Mouse (Mus musculus) neural tube, embryonic 12.5 days (tissue): ENCODE data around the gene Kif22. TPM values are rescaled to one million over a fixed set of nuclear protein-coding genes. Genes with fewer than 3 reads are reported as not detected.

Source experiments
- ATAC-seq: fragments of 200-750 bp; cut with Nextera tagmentation; 2 replicates; pipeline ENCODE4 v1.8.0; 2017; ENCODE audit warnings: low read depth, mild to moderate bottlenecking, moderate TSS enrichment, moderate library complexity; ENCODE audit not compliant: low FRiP score
- H3K27ac ChIP-seq: fragments of 300-500 bp; sonication (generic); 2 replicates; pipeline ENCODE4 v1.5.1; 2016
- H3K27me3 ChIP-seq: fragments of 300-500 bp; sonication (generic); replicated peaks from 2 replicates; pipeline ENCODE4 v1.6.1; 2016; ENCODE audit warnings: mild to moderate bottlenecking
- H3K36me3 ChIP-seq: fragments of 300-500 bp; sonication (generic); 2 replicates; pipeline ENCODE4 v1.6.1; 2016; ENCODE audit warnings: mild to moderate bottlenecking
- H3K4me1 ChIP-seq: fragments of 300-500 bp; sonication (generic); 2 replicates; pipeline ENCODE4 v1.6.1; 2016
- H3K4me2 ChIP-seq: fragments of 300-500 bp; sonication (generic); replicated peaks from 2 replicates; pipeline ENCODE4 v1.6.1; 2016; ENCODE audit warnings: mild to moderate bottlenecking
- H3K4me3 ChIP-seq: fragments of 300-500 bp; sonication (generic); 2 replicates; pipeline ENCODE4 v1.5.1; 2016
- H3K9ac ChIP-seq: fragments of 300-500 bp; sonication (generic); 2 replicates; pipeline ENCODE4 v1.6.1; 2016; ENCODE audit warnings: mild to moderate bottlenecking
- H3K9me3 ChIP-seq: fragments of 300-500 bp; sonication (generic); 2 replicates; pipeline ENCODE4 v1.6.1; 2016; ENCODE audit warnings: mild to moderate bottlenecking
- WGBS: fragments of 180-500 bp; shearing (Covaris S2); methylation state at CpG from one replicate; pipeline ENCODE4 v1.1.7; 2016; 5-methylcytosine and 5-hydroxymethylcytosine counted together
- polyA plus RNA-seq: library from polyadenylated mRNA; unstranded; fragments of >200 nt; fragmentation: Nextera tagmentation; extraction: Ambion mirVana; gene quantifications from 2 replicates; pipeline ENCODE4 v1.2.1, GENCODE M21; 2016

Gene Kif22
- polyA plus RNA-seq, 1 experiment from 2014 or later: 93.0 TPM

GRCm38 (mm10) chr7:127020031-127020430 lies 22.2 kb downstream of the Kif22 start:
- Histone ChIP-seq H3K4me1 (peaks cover 84% of the 10 kb centered on the region), H3K4me3 (peak overlapping the region; percentile 44), H3K9me3 (no peaks in the 10 kb centered on the region), H3K27me3 (no peaks in the 10 kb centered on the region), H3K36me3 (peaks cover 38% of the 10 kb centered on the region), H3K4me2 (peak overlapping the region; percentile 98), H3K9ac (peak overlapping the region; percentile 69), H3K27ac (no peak overlapping the region; the same call in 1 of the 2 replicates)
- no peak for ATAC-seq
- WGBS: 80% methylated on average over 3 of the region's 3 CpGs

GRCm38 (mm10) chr7:127019306-127019960 lies 22.8 kb downstream of the Kif22 start:
- Histone ChIP-seq H3K9ac (peak overlapping the region; percentile 69; the same call in 1 of the 2 replicates), H3K27ac (no peak overlapping the region; the same call in 1 of the 2 replicates), H3K4me1 (peaks cover 84% of the 10 kb centered on the region), H3K9me3 (no peaks in the 10 kb centered on the region), H3K4me3 (no peak overlapping the region), H3K36me3 (peaks cover 36% of the 10 kb centered on the region), H3K4me2 (peak overlapping the region; percentile 98), H3K27me3 (no peaks in the 10 kb centered on the region)
- no peak for ATAC-seq
- 81% methylated on average over 14 of the region's 14 CpGs for WGBS

- Histone ChIP-seq H3K4me2 (peak overlapping the region; percentile 22; the same call in 1 of the 2 replicates), H3K4me1 (peaks cover 81% of the 10 kb centered on the region), H3K36me3 (peaks cover 36% of the 10 kb centered on the region), H3K9ac (peak overlapping the region; percentile 36; the same call in 1 of the 2 replicates), H3K4me3 (no peak overlapping the region), H3K9me3 (no peaks in the 10 kb centered on the region), H3K27ac (no peak overlapping the region), H3K27me3 (no peaks in the 10 kb centered on the region)
- no peak for ATAC-seq
- 88% methylated on average over 15 of the region's 15 CpGs for WGBS
Measured at GRCm38 (mm10) chr7:127018416-127019305, 23.6 kb downstream of the Kif22 start.

- Histone ChIP-seq H3K36me3 (peaks cover 36% of the 10 kb centered on the region), H3K4me1 (peaks cover 74% of the 10 kb centered on the region), H3K9me3 (no peaks in the 10 kb centered on the region), H3K4me3 (no peak overlapping the region), H3K4me2 (peak overlapping the region; percentile 22; the same call in 1 of the 2 replicates), H3K27me3 (no peaks in the 10 kb centered on the region), H3K27ac (no peak overlapping the region), H3K9ac (no peak overlapping the region)
- 67% methylated on average over 6 of the region's 6 CpGs for WGBS
- no peak for ATAC-seq
Measured at GRCm38 (mm10) chr7:127017950-127018345, 24.3 kb downstream of the Kif22 start.

- H3K27ac ChIP-seq: peak within 1 kb of the TSS; percentile 86
- H3K36me3 ChIP-seq: peaks cover 31% of the 10 kb centered on the region
- H3K9ac ChIP-seq: peak within 1 kb of the TSS; percentile 80
- peak within 1 kb of the TSS; percentile 94 for H3K4me2 ChIP-seq
- peak; percentile 78 for ATAC-seq
- H3K4me3 ChIP-seq: peak within 1 kb of the TSS; percentile 61
- H3K27me3 ChIP-seq: no peaks in the 10 kb centered on the region
- no peaks in the 10 kb centered on the region for H3K9me3 ChIP-seq
- 4% methylated on average over 39 of the region's 39 CpGs for WGBS
- H3K4me1 ChIP-seq: peaks cover 67% of the 10 kb centered on the region
Measured at GRCm38 (mm10) chr7:127016971-127017949, 25.0 kb downstream of the Kif22 start, which contains the start of gene Pagr1a. Gene Pagr1a, minus strand, starts transcription at chr7:127017352.

- Histone ChIP-seq H3K27me3 (no peaks in the 10 kb centered on the region), H3K9me3 (no peaks in the 10 kb centered on the region), H3K9ac (peak overlapping the region; percentile 80), H3K4me1 (peaks cover 60% of the 10 kb centered on the region), H3K4me2 (peak overlapping the region; percentile 94), H3K36me3 (peaks cover 27% of the 10 kb centered on the region), H3K27ac (peak overlapping the region; percentile 86), H3K4me3 (peak overlapping the region; percentile 61)
- peak; percentile 59 for ATAC-seq
- under 1% methylated on average over 22 of the region's 22 CpGs for WGBS
Measured at GRCm38 (mm10) chr7:127016486-127016938, 25.8 kb downstream of the Kif22 start.

- ATAC-seq: no peak
Measured at GRCm38 (mm10) chr7:127016481-127016485, 26.0 kb downstream of the Kif22 start, which contains the start of gene Pagr1b. Gene Pagr1b, minus strand, starts transcription at chr7:127016484.

GRCm38 (mm10) chr7:127016081-127016480 lies 26.2 kb downstream of the Kif22 start:
- Histone ChIP-seq H3K27me3 (no peaks in the 10 kb centered on the region), H3K27ac (peak overlapping the region; percentile 86), H3K4me1 (peaks cover 56% of the 10 kb centered on the region), H3K4me2 (peak overlapping the region; percentile 94), H3K36me3 (peaks cover 27% of the 10 kb centered on the region), H3K9ac (peak overlapping the region; percentile 80), H3K9me3 (no peaks in the 10 kb centered on the region), H3K4me3 (peak overlapping the region; percentile 61)
- 1% methylated on average over 10 of the region's 10 CpGs for WGBS
- 0 out of 2 replicates have a peak, but pooled peaks have one; percentile 3 for ATAC-seq

More at GRCm38 (mm10) chr7:127016481-127016485, 26.0 kb downstream of the Kif22 start, which contains the start of gene Pagr1b:
- peak within 1 kb of the TSS; percentile 94 for H3K4me2 ChIP-seq
- peak within 1 kb of the TSS; percentile 86 for H3K27ac ChIP-seq
- H3K4me1 ChIP-seq: peaks cover 58% of the 10 kb centered on the region
- H3K4me3 ChIP-seq: peak within 1 kb of the TSS; percentile 61
- no peaks in the 10 kb centered on the region for H3K27me3 ChIP-seq
- no peaks in the 10 kb centered on the region for H3K9me3 ChIP-seq
- peaks cover 27% of the 10 kb centered on the region for H3K36me3 ChIP-seq
- H3K9ac ChIP-seq: peak within 1 kb of the TSS; percentile 80

GRCm38 (mm10) chr7:127014993-127015392 lies 27.3 kb downstream of the Kif22 start:
- no peaks in the 10 kb centered on the region for H3K27me3 ChIP-seq
- H3K9me3 ChIP-seq: no peaks in the 10 kb centered on the region
- no peak overlapping the region for H3K27ac ChIP-seq
- peaks cover 45% of the 10 kb centered on the region for H3K4me1 ChIP-seq
- WGBS: 98% methylated on average over 12 of the region's 12 CpGs
- H3K4me3 ChIP-seq: no peak overlapping the region
- H3K4me2 ChIP-seq: peak overlapping the region; percentile 94; the same call in 1 of the 2 replicates
- no peak for ATAC-seq
- peaks cover 27% of the 10 kb centered on the region for H3K36me3 ChIP-seq
- no peak overlapping the region for H3K9ac ChIP-seq

GRCm38 (mm10) chr7:127014320-127014719 lies 28.0 kb downstream of the Kif22 start, which contains the start of gene Mvp:
Gene Mvp, minus strand, starts transcription at chr7:127014621.
- 69% methylated on average over 11 of the region's 11 CpGs for WGBS
- ATAC-seq: no peak
- 0 out of 2 replicates have a peak within 1 kb of the TSS, but pooled peaks have one; percentile 3 for H3K9ac ChIP-seq
- H3K36me3 ChIP-seq: peaks cover 27% of the 10 kb centered on the region
- H3K4me1 ChIP-seq: peaks cover 41% of the 10 kb centered on the region
- no peaks in the 10 kb centered on the region for H3K27me3 ChIP-seq
- peak within 1 kb of the TSS; percentile 94 for H3K4me2 ChIP-seq
- H3K4me3 ChIP-seq: 0 out of 2 replicates have a peak within 1 kb of the TSS, but pooled peaks have one; percentile 10
- no peaks in the 10 kb centered on the region for H3K9me3 ChIP-seq
- no peak within 1 kb of the TSS for H3K27ac ChIP-seq

- H3K36me3 ChIP-seq: peaks cover 27% of the 10 kb centered on the region
Measured at GRCm38 (mm10) chr7:127013385-127013784, 28.9 kb downstream of the Kif22 start.

More at GRCm38 (mm10) chr7:127013385-127013784, 28.9 kb downstream of the Kif22 start:
- Histone ChIP-seq H3K4me1 (peaks cover 38% of the 10 kb centered on the region), H3K4me3 (no peak overlapping the region), H3K4me2 (no peak overlapping the region; the same call in 1 of the 2 replicates), H3K9ac (0 out of 2 replicates have a peak overlapping the region, but pooled peaks have one; percentile 1), H3K27ac (no peak overlapping the region), H3K27me3 (no peaks in the 10 kb centered on the region), H3K9me3 (no peaks in the 10 kb centered on the region)
- no peak for ATAC-seq
- WGBS: 98% methylated on average over 6 of the region's 6 CpGs
